Mouse (Mus musculus) kidney, embryonic 16.5 days (tissue): ENCODE measurements at regions not wholly inside any gene's neighbourhood (a gene's known extent, or its start where the extent isn't known, plus 50 kb on each side); places are given as distances from the start of the nearest gene placed in this dataset.

Experiments used
- ATAC-seq: fragments of 200-750 bp; cut with Nextera tagmentation; 2 replicates; pipeline ENCODE4 v1.8.0; 2017; ENCODE audit warnings: moderate TSS enrichment; ENCODE audit not compliant: low FRiP score, low TSS enrichment
- H3K27ac ChIP-seq: fragments of 300-500 bp; sonication (generic); 2 replicates; pipeline ENCODE4 v1.5.1; 2014; ENCODE audit warnings: low read length
- H3K27me3 ChIP-seq: fragments of 300-500 bp; sonication (generic); 2 replicates; pipeline ENCODE4 v1.6.1; 2014; ENCODE audit warnings: low read length, control low read depth, mixed read lengths; ENCODE audit not compliant: insufficient read depth
- H3K36me3 ChIP-seq: fragments of 300-500 bp; sonication (generic); 2 replicates; pipeline ENCODE4 v1.6.1; 2014; ENCODE audit warnings: low read length, control low read depth, mixed read lengths; ENCODE audit not compliant: insufficient read depth
- H3K4me1 ChIP-seq: fragments of 300-500 bp; sonication (generic); 2 replicates; pipeline ENCODE4 v1.6.1; 2014; ENCODE audit warnings: low read length, control low read depth, mixed read lengths; ENCODE audit not compliant: insufficient read depth
- H3K4me2 ChIP-seq: fragments of 300-500 bp; sonication (generic); replicated peaks from 2 replicates; pipeline ENCODE4 v1.6.1; 2014; ENCODE audit warnings: low read depth, low read length
- H3K4me3 ChIP-seq: fragments of 300-500 bp; sonication (generic); 2 replicates; pipeline ENCODE4 v1.5.1; 2014; ENCODE audit warnings: mild to moderate bottlenecking, low read length
- H3K9ac ChIP-seq: fragments of 300-500 bp; sonication (generic); replicated peaks from 2 replicates; pipeline ENCODE4 v1.6.1; 2014; ENCODE audit warnings: low read length
- H3K9me3 ChIP-seq: fragments of 300-500 bp; sonication (generic); 2 replicates; pipeline ENCODE4 v1.6.1; 2016; ENCODE audit warnings: low read length, control low read depth
- WGBS: fragments of 180-500 bp; shearing (Covaris S2); extraction: QIAGEN DNeasy Blood & Tissue Kit; methylation state at CpG from one replicate; pipeline ENCODE4 v1.1.7; 2014; 5-methylcytosine and 5-hydroxymethylcytosine counted together

DNA sequence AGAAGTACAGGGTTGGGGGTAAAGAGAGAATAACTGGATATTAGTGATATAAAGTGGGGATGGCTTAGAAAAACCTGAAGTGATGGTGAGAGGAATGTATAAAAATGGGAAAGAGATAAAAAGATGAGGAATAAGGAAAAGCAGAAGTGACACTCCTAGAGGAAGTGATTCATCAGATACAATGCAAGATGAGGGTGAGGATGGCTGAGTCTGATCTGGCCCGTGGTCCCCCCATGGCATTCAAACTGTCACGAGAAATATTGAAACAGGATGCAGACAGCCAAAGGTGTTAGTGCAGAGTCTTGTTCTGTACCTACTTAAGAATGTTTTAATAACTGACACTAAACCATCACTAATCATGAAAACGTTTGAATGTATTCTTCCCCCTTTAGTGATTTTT lies 56.2 kb upstream of the Kitl start:
- Histone ChIP-seq H3K27me3 (no peaks in the 10 kb centered on the region), H3K9ac (no peak overlapping the region), H3K36me3 (no peaks in the 10 kb centered on the region), H3K27ac (no peak overlapping the region), H3K9me3 (no peaks in the 10 kb centered on the region), H3K4me2 (no peak overlapping the region), H3K4me3 (no peak overlapping the region), H3K4me1 (no peaks in the 10 kb centered on the region)
- ATAC-seq: no peak
- 74% methylated on average over 3 of the region's 3 CpGs for WGBS

DNA sequence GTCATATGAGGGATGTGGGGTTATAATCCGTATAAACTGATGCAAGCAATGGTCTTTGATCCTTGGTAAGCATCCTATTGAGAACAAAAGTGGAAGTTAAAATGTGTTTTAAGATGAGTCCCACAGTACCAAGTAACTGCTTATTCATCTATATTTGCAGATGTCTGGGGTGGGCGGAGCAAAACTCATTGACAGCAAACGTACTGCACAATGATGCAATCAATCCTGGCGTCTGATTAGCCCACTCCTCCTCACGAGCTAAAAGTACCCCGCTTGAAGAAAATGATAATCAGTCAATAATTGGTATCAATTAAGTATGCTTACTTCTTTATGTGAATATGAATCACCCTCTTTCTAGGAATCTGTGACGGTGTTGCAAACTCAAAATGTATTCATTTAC lies 62.9 kb upstream of the Kitl start:
- no peaks in the 10 kb centered on the region for H3K4me1 ChIP-seq
- no peak overlapping the region for H3K4me3 ChIP-seq
- no peak overlapping the region for H3K9ac ChIP-seq
- no peaks in the 10 kb centered on the region for H3K9me3 ChIP-seq
- no peak for ATAC-seq
- 87% methylated on average over 7 of the region's 7 CpGs for WGBS
- H3K27ac ChIP-seq: no peak overlapping the region
- H3K4me2 ChIP-seq: no peak overlapping the region
- H3K27me3 ChIP-seq: no peaks in the 10 kb centered on the region
- no peaks in the 10 kb centered on the region for H3K36me3 ChIP-seq

DNA sequence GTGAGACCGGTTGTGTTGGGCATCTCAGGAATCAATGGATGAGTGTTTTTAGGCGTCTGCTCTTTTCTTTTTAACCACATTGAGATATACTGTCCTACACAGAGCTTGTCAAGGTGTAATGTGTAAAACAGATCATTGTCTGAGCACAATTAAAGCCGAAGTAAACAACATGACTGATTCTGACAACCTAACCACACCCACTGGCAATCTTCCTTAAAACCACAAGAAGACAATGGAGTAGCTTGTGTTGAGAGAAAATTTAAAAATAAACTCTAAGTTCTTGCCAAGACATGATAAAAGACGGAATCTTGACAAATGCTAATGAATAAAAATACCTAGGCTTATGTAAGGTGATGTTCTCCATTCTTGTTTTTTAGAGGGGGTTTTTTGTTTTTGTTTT lies 63.7 kb upstream of the Kitl start:
- H3K4me1 ChIP-seq: no peaks in the 10 kb centered on the region
- H3K4me2 ChIP-seq: no peak overlapping the region
- no peak overlapping the region for H3K9ac ChIP-seq
- no peak overlapping the region for H3K27ac ChIP-seq
- ATAC-seq: no peak
- no peaks in the 10 kb centered on the region for H3K9me3 ChIP-seq
- no peak overlapping the region for H3K4me3 ChIP-seq
- H3K27me3 ChIP-seq: no peaks in the 10 kb centered on the region
- 79% methylated on average over 4 of the region's 4 CpGs for WGBS
- no peaks in the 10 kb centered on the region for H3K36me3 ChIP-seq

DNA sequence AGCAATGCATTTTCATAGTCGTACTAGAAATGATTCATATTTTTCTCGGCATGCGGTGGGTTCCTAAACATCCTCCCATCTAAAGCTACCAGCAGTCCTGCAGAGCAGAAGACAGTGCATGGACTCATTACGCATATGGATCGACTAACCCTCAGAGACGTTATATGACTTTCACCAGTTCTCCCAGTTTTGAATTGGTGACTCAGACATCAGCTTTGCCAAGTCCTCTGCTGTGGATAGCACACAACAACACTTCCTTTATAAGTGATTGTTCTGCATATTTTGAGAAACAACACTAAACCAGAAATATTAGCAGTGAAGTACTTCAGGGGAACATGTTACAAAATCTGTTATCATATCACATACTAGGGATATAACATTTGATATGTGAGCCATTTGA lies 64.1 kb upstream of the Kitl start:
- ATAC-seq: no peak
- Histone ChIP-seq H3K4me2 (no peak overlapping the region), H3K4me1 (no peaks in the 10 kb centered on the region), H3K9me3 (no peaks in the 10 kb centered on the region), H3K27ac (no peak overlapping the region), H3K4me3 (no peak overlapping the region), H3K27me3 (no peaks in the 10 kb centered on the region), H3K36me3 (no peaks in the 10 kb centered on the region), H3K9ac (no peak overlapping the region)
- WGBS: 91% methylated on average over 6 of the region's 6 CpGs

DNA sequence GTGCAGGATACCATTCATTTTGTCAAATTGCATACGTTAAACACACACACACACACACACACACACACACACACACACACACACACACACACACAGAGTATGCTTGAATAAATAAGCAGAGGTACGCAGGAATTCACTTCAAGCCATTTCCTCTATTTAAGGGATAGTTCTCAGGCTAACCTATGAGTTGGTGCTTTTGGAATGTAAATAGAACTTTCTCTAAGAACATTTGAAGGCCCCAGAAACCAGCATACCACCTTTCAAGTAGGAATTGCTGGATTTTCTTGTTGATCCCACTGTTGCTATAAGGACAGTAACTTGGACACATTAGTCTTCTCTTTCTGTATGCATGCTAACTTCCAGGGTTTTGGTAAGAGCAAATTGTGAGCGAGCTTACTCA lies 66.7 kb upstream of the Kitl start:
- Histone ChIP-seq H3K36me3 (no peaks in the 10 kb centered on the region), H3K4me3 (no peak overlapping the region), H3K27me3 (no peaks in the 10 kb centered on the region), H3K27ac (no peak overlapping the region), H3K9ac (no peak overlapping the region), H3K9me3 (no peaks in the 10 kb centered on the region), H3K4me1 (no peaks in the 10 kb centered on the region), H3K4me2 (no peak overlapping the region)
- ATAC-seq: no peak
- WGBS: 64% methylated on average over 3 of the region's 3 CpGs

DNA sequence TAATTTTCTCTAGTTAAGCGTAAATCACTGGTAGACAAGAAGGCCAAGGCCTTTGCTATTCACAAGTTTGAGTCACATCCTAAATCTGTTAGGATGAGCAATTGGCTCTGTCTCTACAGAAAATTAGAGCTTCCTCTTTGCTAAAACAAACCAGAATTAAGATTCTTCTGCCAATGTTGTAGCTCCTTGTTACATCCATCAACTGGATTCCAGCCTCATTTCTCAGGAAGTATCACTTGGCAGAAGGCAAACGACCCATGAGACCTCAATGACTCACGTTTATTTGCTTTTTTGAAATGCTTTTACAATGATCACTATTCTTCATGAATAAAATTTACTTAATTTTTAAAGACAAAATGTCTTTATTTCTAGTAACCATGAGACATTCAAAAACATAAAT lies 70.0 kb upstream of the Kitl start:
- WGBS: 58% methylated on average over 3 of the region's 3 CpGs
- H3K4me2 ChIP-seq: no peak overlapping the region
- H3K9me3 ChIP-seq: peaks cover 4% of the 10 kb centered on the region
- H3K27me3 ChIP-seq: no peaks in the 10 kb centered on the region
- no peak overlapping the region for H3K9ac ChIP-seq
- no peak overlapping the region for H3K27ac ChIP-seq
- no peaks in the 10 kb centered on the region for H3K4me1 ChIP-seq
- ATAC-seq: no peak
- no peaks in the 10 kb centered on the region for H3K36me3 ChIP-seq
- no peak overlapping the region for H3K4me3 ChIP-seq

DNA sequence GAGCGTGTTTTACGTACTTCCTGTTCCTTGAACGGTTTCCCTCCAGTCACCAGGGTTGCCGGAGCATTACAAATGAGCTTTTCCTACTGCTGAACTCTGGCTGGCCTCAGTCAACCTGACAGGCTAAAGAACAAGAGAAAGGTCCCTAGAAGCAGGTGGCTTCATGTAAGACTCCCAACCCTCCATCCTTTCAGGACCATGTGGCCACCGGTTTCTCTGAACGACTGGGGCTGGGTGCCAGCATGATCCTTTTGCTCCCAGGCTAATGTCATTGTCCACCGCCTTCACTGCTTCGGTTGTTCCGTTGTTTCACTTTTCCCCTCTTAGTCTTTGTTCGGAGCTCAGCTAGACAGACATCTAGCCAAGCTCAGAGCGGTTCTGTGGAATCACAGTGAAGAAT lies 73.8 kb upstream of the Kitl start:
- Histone ChIP-seq H3K9me3 (peaks cover 4% of the 10 kb centered on the region), H3K36me3 (no peaks in the 10 kb centered on the region), H3K9ac (0 out of 2 replicates have a peak overlapping the region, but pooled peaks have one; percentile 11), H3K4me2 (peak overlapping the region; percentile 23; the same call in 1 of the 2 replicates), H3K27me3 (no peaks in the 10 kb centered on the region), H3K27ac (peak overlapping the region; percentile 66; the same call in 1 of the 2 replicates), H3K4me3 (no peak overlapping the region), H3K4me1 (no peaks in the 10 kb centered on the region)
- 40% methylated on average over 11 of the region's 11 CpGs for WGBS
- peak; percentile 86 for ATAC-seq

DNA sequence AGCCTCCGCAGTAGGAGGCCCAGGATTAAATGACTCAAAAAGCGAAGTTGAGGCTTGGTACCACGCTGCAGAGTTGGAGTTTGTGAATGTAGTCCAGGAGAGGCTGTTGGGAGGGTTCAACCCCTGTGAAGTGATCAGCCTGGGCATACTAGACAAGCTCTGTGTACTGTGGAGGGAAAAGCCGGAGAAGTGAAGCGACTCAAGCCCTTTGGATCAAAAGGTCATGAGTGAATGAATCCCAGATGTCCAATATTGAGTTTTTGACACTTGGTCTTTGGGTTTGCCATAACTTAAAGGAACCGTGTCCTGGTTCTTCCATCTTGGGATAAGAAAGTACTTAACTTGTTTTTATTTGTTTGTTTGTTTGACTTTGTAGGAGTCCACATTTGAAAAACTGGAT lies 76.5 kb upstream of the Kitl start:
- Histone ChIP-seq H3K9ac (no peak overlapping the region), H3K4me1 (no peaks in the 10 kb centered on the region), H3K36me3 (no peaks in the 10 kb centered on the region), H3K27ac (no peak overlapping the region), H3K4me2 (no peak overlapping the region), H3K9me3 (peaks cover 4% of the 10 kb centered on the region), H3K4me3 (no peak overlapping the region), H3K27me3 (no peaks in the 10 kb centered on the region)
- WGBS: 77% methylated on average over 6 of the region's 6 CpGs
- no peak for ATAC-seq

DNA sequence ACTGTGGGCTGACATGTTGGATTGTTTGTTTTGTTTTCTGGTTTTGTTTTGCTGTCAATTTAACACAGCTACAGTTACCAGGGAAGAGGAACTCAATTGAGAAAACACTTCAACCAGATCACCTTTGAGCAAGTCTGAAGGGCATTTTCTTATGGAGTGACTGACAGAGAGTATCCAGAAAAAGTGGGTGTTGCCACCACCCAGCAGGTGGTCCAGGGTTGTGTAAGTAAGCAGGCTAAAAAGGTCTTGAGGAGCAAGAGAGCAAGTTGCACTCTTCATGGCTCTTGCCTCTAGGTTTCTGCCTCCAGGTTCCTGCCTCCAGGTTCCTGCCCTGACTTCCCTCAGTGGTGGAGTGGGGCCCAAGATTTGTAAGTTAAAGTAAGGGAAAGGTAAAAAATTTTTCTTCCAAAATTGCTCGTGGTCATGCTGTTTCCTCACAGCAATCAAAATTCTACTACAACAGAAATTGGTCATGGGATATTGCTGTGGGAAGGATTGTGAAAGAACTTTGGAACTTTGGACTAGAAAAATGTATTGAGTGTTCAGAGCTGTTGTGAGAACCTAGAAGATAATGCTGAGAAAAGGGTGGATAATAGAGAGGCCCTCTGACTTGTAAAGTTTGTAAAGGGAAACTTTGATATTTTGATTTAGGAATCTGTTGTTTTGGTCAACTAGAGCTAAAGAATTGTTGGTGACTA lies 77.4 kb upstream of the Kitl start:
- WGBS: 80% methylated on average over 1 of the region's 1 CpGs
- Histone ChIP-seq H3K9ac (no peak overlapping the region), H3K4me2 (no peak overlapping the region), H3K9me3 (peaks cover 4% of the 10 kb centered on the region), H3K27me3 (no peaks in the 10 kb centered on the region), H3K4me3 (no peak overlapping the region), H3K4me1 (no peaks in the 10 kb centered on the region), H3K36me3 (no peaks in the 10 kb centered on the region), H3K27ac (no peak overlapping the region)
- no peak for ATAC-seq

DNA sequence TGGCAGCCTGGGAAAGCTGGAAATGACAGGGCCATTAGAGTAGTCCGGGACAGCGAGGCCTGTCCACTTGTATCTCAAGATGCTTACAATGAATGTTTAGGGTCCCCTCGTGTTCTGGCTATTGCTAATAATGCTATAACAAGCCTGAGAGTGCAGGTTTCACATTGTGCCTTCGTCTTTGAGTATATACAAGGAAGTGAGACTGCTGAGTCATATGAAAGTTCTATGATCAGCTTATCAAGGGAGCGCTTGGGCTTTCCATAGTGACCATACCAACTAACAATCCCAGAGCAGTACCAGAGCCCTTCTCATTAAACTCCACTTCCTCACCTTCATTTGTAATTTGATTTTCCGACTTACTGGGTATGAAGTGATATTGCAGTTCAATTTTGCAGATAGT lies 86.2 kb upstream of the Kitl start:
- no peaks in the 10 kb centered on the region for H3K9me3 ChIP-seq

More for the DNA sequence above, 86.2 kb upstream of the Kitl start:
- no peak overlapping the region for H3K9ac ChIP-seq
- 89% methylated on average over 6 of the region's 6 CpGs for WGBS
- no peaks in the 10 kb centered on the region for H3K36me3 ChIP-seq
- no peak for ATAC-seq
- H3K4me1 ChIP-seq: peaks cover 10% of the 10 kb centered on the region; the same call in 1 of the 2 replicates
- H3K27me3 ChIP-seq: no peaks in the 10 kb centered on the region
- no peak overlapping the region for H3K4me2 ChIP-seq
- H3K27ac ChIP-seq: no peak overlapping the region
- H3K4me3 ChIP-seq: no peak overlapping the region
